Comparison of ENCODE assay signal across 9 mouse cellular contexts in the genomic region with DNA sequence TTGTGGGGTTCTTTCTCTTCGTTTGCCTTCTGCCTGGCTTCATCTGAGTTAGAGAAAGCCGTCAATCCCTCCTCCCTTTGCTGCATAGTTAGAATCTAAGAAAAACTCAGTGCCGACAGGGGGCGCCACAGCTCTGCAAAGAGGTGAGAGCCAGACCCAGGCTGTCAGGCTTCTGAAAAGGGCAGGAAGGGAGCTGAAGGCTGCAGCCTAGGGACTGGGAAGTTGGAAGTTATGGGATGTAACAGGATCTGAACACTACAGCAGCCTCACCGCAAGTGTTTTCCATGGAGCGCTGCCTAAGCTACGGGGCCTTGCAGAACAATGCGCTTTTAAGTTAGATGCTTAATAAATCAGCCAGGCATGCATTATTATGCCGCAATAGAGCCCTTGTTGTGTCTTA.
DNase-seq lines count a peak whose midpoint lies in the region; ATAC-seq and TF ChIP-seq lines count a peak whose summit lies in the region.
"Had no signal": no experiment of that assay in that cellular context is flagged by ENCODE, and none has a peak within 500 bp of the region (broad histone marks: within the 10 kb centered on the region; RNA-seq: fewer than 3 reads in every experiment).

No protein-coding gene starts in this region.

- no peaks in the 10 kb centered on the region for H3K36me3 ChIP-seq in hindbrain, embryonic 13.5 days
- H3K36me3 ChIP-seq in lung, embryonic 16.5 days (ENCODE audit: control insufficient read depth, insufficient read depth, low read length) = no peaks in the 10 kb centered on the region
- H3K36me3 ChIP-seq: stomach, embryonic 15.5 days had no signal

- TF ChIP-seq CTCF in Patski (IDR thresholded peaks at IDR 0.05) = peak; percentile 74

- no peak overlapping the region for H3K9ac ChIP-seq in hindbrain, embryonic 13.5 days
- no peak overlapping the region for H3K9ac ChIP-seq in lung, embryonic 16.5 days (ENCODE audit: low read length)
- H3K9ac ChIP-seq: stomach, embryonic 15.5 days had no signal

- no peak overlapping the region; the same call in 1 of the 2 replicates for H3K27ac ChIP-seq in hindbrain, embryonic 13.5 days
- H3K27ac ChIP-seq in lung, embryonic 16.5 days (ENCODE audit: low read length) = no peak overlapping the region
- H3K27ac ChIP-seq: stomach, embryonic 15.5 days had no signal

- no peak for DNase-seq in Patski (ENCODE audit: low read depth, low spot score)
- peak; percentile 84 for DNase-seq in cerebellum, adult 9-10 months
- DNase-seq in layer of hippocampus, adult 9-11 months = peak; percentile 92
- peak; percentile 95 for DNase-seq in retina, postnatal 1 day
- peak; percentile 61 for DNase-seq in yolk sac, embryonic 10.5 days (ENCODE audit: low spot score)

- peak; percentile 35 for ATAC-seq in Patski
- ATAC-seq in frontal cortex, adult (ENCODE audit: low TSS enrichment) = peak; percentile 97
- peak; percentile 82 for ATAC-seq in hindbrain, embryonic 13.5 days (ENCODE audit: low FRiP score)
- ATAC-seq in lung, embryonic 16.5 days (ENCODE audit: low read depth) = peak; percentile 74

- H3K4me2 ChIP-seq in hindbrain, embryonic 13.5 days = peak overlapping the region; percentile 40
- no peak overlapping the region for H3K4me2 ChIP-seq in lung, embryonic 16.5 days (ENCODE audit: low read depth, low read length)
- H3K4me2 ChIP-seq: stomach, embryonic 15.5 days had no signal

- WGBS in hindbrain, embryonic 13.5 days = 8% methylated on average over 9 of the region's 9 CpGs
- 19% methylated on average over 9 of the region's 9 CpGs for WGBS in lung, embryonic 16.5 days

- in situ Hi-C loops in Patski (cut with MboI; ENCODE audit: low pct_unique_long_range_greater_than_20kb) = loop anchor here (10.0 kb wide), 1 partner anchor 1589 kb away; a partner anchor contains a TSS

- POLR2A ChIA-PET in Patski (lab: Charles Lee) = no interaction called here

- no peak overlapping the region for H3K4me3 ChIP-seq in hindbrain, embryonic 13.5 days
- no peak overlapping the region for H3K4me3 ChIP-seq in lung, embryonic 16.5 days (ENCODE audit: low read length)
- H3K4me3 ChIP-seq: stomach, embryonic 15.5 days had no signal

- CTCF ChIA-PET in Patski (lab: Charles Lee) = interaction anchor here (0.9 to 1.6 kb wide), 3 partner anchors 11 to 273 kb away, joined by 3 to 4 read pairs (median 3); no protein-coding TSS in a partner anchor

- H3K9me3 ChIP-seq in hindbrain, embryonic 13.5 days = no peaks in the 10 kb centered on the region
- no peaks in the 10 kb centered on the region for H3K9me3 ChIP-seq in lung, embryonic 16.5 days (ENCODE audit: control insufficient read depth, low read length)
- H3K9me3 ChIP-seq: stomach, embryonic 15.5 days had no signal

- H3K27me3 ChIP-seq in Patski = no peaks in the 10 kb centered on the region
- H3K27me3 ChIP-seq in hindbrain, embryonic 13.5 days = 0 out of 2 replicates have a peak, but pooled peaks cover 4% of the 10 kb centered on the region
- no peaks in the 10 kb centered on the region; the same call in 1 of the 2 replicates for H3K27me3 ChIP-seq in lung, embryonic 16.5 days (ENCODE audit: control insufficient read depth, insufficient read depth, low read depth, low read length)
- H3K27me3 ChIP-seq: stomach, embryonic 15.5 days had no signal

- peaks cover 14% of the 10 kb centered on the region for H3K4me1 ChIP-seq in hindbrain, embryonic 13.5 days (replicated peaks)
- peaks cover 2% of the 10 kb centered on the region; the same call in 1 of the 2 replicates for H3K4me1 ChIP-seq in lung, embryonic 16.5 days (replicated peaks; ENCODE audit: control insufficient read depth, insufficient read depth, low read length)
- H3K4me1 ChIP-seq: stomach, embryonic 15.5 days had no signal

Comparison
In these comparisons a context has a peak if more than half of its experiments do, and no peak if none do; other contexts are left out.
1. ATAC-seq: peak in every context shown above with its lines; median percentile 97 in frontal cortex, adult; 82 in hindbrain, embryonic 13.5 days; 74 in lung, embryonic 16.5 days; 35 in Patski.